Mouse (Mus musculus): ENCODE results near the gene Cntfr.

Gene Cntfr

GRCm38 (mm10) chr4:41678863-41679262 is 18.0 kb downstream of the Cntfr start:
- DNase-seq (ENCODE audit: low spot score), result no peak

GRCm38 (mm10) chr4:41677006-41677629 is 19.8 kb downstream of the Cntfr start:
- DNase-seq (ENCODE audit: low spot score), result no peak

GRCm38 (mm10) chr4:41676248-41677005 is 20.5 kb downstream of the Cntfr start:
- no peak for DNase-seq (ENCODE audit: low spot score)

GRCm38 (mm10) chr4:41673186-41673585 is 23.7 kb downstream of the Cntfr start:
- no peak for DNase-seq (ENCODE audit: low spot score)

GRCm38 (mm10) chr4:41672522-41672963 is 24.3 kb downstream of the Cntfr start:
- no peak for DNase-seq (ENCODE audit: low spot score)

GRCm38 (mm10) chr4:41671963-41672480 is 24.9 kb downstream of the Cntfr start:
- no peak for DNase-seq (ENCODE audit: low spot score)

- DNase-seq (ENCODE audit: low spot score), result no peak
Measured at GRCm38 (mm10) chr4:41671500-41671899, 25.4 kb downstream of the Cntfr start.

- no peak for DNase-seq (ENCODE audit: low spot score)
Measured at GRCm38 (mm10) chr4:41670836-41671235, 26.1 kb downstream of the Cntfr start.

- no peak for DNase-seq (ENCODE audit: low spot score)
Measured at GRCm38 (mm10) chr4:41666646-41667045, 30.2 kb downstream of the Cntfr start.

GRCm38 (mm10) chr4:41665009-41665675 is 31.7 kb downstream of the Cntfr start:
- DNase-seq (ENCODE audit: low spot score), result no peak

- DNase-seq (ENCODE audit: low spot score), result no peak
Measured at GRCm38 (mm10) chr4:41664533-41664932, 32.4 kb downstream of the Cntfr start.

GRCm38 (mm10) chr4:41663614-41664013 is 33.3 kb downstream of the Cntfr start:
- DNase-seq (ENCODE audit: low spot score), result no peak

GRCm38 (mm10) chr4:41662723-41663122 is 34.2 kb downstream of the Cntfr start:
- no peak for DNase-seq (ENCODE audit: low spot score)

GRCm38 (mm10) chr4:41660851-41661430 is 35.9 kb downstream of the Cntfr start:
- DNase-seq (ENCODE audit: low spot score), result no peak

- DNase-seq (ENCODE audit: low spot score), result no peak
Measured at GRCm38 (mm10) chr4:41659556-41659955, 37.3 kb downstream of the Cntfr start.

GRCm38 (mm10) chr4:41658566-41659384 is 38.1 kb downstream of the Cntfr start:
- no peak for DNase-seq (ENCODE audit: low spot score)

- DNase-seq (ENCODE audit: low spot score), result no peak
Measured at GRCm38 (mm10) chr4:41655525-41655924, 41.4 kb downstream of the Cntfr start.

GRCm38 (mm10) chr4:41654217-41654616 is 42.7 kb downstream of the Cntfr start:
- DNase-seq (ENCODE audit: low spot score), result no peak

GRCm38 (mm10) chr4:41653730-41654129 is 43.2 kb downstream of the Cntfr start:
- no peak for DNase-seq (ENCODE audit: low spot score)

- no peak for DNase-seq (ENCODE audit: low spot score)
Measured at GRCm38 (mm10) chr4:41653296-41653695, 43.6 kb downstream of the Cntfr start.

- no peak for DNase-seq (ENCODE audit: low spot score)
Measured at GRCm38 (mm10) chr4:41648627-41649026, 48.3 kb downstream of the Cntfr start.

GRCm38 (mm10) chr4:41648157-41648556 is 48.7 kb downstream of the Cntfr start:
- DNase-seq (ENCODE audit: low spot score), result peak; percentile 71
